Mouse (Mus musculus) cerebellum, adult 2 months (tissue): Measurements from ENCODE around the gene Ptges.

ENCODE experiments used
- CTCF ChIP-seq: fragments of 200-500 bp; IDR thresholded peaks from 2 replicates; pipeline ENCODE4 v1.5.1; 2011; ENCODE audit warnings: low read depth, mild to moderate bottlenecking, control low read depth, low read length, moderate library complexity, borderline replicate concordance; ENCODE audit not compliant: insufficient read depth
- POLR2A ChIP-seq: fragments of 200-500 bp; IDR thresholded peaks from 2 replicates; pipeline ENCODE4 v1.6.1; 2011; ENCODE audit warnings: low read length, control low read depth, borderline replicate concordance; ENCODE audit not compliant: insufficient read depth

- TF ChIP-seq POLR2A (no peak), CTCF (no peak)
Observed at GRCm38 (mm10) chr2:30848184-30848583, 81.5 kb downstream of the Ptges start.
